Mouse (Mus musculus) left cerebral cortex, adult 2 months (tissue): ENCODE data around the gene Slfn14. TPM values are rescaled to one million over a fixed set of nuclear protein-coding genes. Genes with fewer than 3 reads are reported as not detected.
"Not testable (repeated sequence)": the region's sequence is repeated elsewhere in the genome, so short reads cannot be mapped to it uniquely, and the experiment has no call there.

Source experiments
- DNase-seq, 2 experiments: peaks; one replicate each; pipeline ENCODE4 v3.0.0; 2021 to 2022; ENCODE audit warnings: low spot score in 2 of 2, mixed read lengths in 1 of 2; ENCODE audit errors: extremely low spot score in 1 of 2
- H3K27ac ChIP-seq: fragments of 200-600 bp; 2 replicates; pipeline ENCODE4 v1.8.1; 2022
- H3K4me3 ChIP-seq: fragments of 200-600 bp; 2 replicates; pipeline ENCODE4 v1.8.1; 2022
- CTCF ChIP-seq: fragments of 200-600 bp; IDR thresholded peaks from 2 replicates; pipeline ENCODE4 v1.8.1; 2022; ENCODE audit warnings: antibody characterized with exemption, mild to moderate bottlenecking, moderate library complexity
- intact Hi-C: fragments of 180-260 bp; cut with DNase I; formaldehyde crosslinking; loops from one replicate; pipeline ENCODE4 v1.15.1; 2025
- total RNA-seq, 2 experiments: library from RNA; stranded (reverse); gene quantifications; 2 replicates each; pipeline ENCODE4 v1.2.3; 2021

Slfn14 gene
- total RNA-seq, 2 experiments from 2014 or later: not detected

DNA sequence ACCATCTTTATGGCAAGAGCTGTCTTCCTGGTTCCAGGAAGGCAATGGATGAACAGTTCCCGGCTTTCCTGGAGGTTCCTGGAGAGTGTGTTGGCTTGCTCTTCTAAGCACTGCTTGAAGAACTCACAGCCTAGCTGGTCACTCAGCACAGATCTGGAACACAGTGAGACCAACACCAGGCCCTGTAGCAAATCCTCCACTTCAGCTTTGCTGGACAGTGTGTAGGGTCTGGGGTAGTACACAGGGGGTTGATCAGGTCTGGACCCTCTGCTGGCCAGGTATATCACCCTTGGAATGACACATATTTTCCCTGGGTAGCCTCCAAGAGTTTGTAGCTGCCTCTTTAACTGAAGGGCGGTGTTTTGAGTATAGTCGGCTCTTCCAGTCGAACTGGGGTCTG, 7.5 kb downstream of the Slfn14 start:
- DNase-seq: no peak
- no peak for TF ChIP-seq CTCF
- intact Hi-C loops: no loop called here
- Histone ChIP-seq H3K27ac (no peak overlapping the region), H3K4me3 (no peak overlapping the region)

DNA sequence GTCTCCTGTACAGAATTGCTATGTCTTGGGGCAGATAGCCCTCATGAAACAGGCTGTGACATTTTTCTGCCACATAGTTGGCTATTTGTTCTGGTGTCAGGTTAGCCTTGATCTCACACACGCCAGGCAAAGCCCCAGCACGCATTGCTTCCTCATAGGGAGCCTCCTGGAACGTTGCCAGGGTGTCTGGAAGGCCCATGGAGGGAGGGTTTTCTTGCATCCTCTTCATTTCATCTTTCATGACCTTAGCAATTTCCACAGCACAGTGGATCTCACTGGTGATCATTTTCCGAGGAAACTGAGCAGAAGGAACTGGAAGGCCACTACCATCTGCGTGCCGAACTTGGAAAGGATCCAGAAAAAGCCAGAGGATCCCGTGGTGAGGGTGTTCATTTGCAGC, 10.3 kb downstream of the Slfn14 start:
- no peak for DNase-seq
- Histone ChIP-seq H3K27ac (no peak overlapping the region), H3K4me3 (no peak overlapping the region)
- no peak for TF ChIP-seq CTCF
- intact Hi-C loops: no loop called here

DNA sequence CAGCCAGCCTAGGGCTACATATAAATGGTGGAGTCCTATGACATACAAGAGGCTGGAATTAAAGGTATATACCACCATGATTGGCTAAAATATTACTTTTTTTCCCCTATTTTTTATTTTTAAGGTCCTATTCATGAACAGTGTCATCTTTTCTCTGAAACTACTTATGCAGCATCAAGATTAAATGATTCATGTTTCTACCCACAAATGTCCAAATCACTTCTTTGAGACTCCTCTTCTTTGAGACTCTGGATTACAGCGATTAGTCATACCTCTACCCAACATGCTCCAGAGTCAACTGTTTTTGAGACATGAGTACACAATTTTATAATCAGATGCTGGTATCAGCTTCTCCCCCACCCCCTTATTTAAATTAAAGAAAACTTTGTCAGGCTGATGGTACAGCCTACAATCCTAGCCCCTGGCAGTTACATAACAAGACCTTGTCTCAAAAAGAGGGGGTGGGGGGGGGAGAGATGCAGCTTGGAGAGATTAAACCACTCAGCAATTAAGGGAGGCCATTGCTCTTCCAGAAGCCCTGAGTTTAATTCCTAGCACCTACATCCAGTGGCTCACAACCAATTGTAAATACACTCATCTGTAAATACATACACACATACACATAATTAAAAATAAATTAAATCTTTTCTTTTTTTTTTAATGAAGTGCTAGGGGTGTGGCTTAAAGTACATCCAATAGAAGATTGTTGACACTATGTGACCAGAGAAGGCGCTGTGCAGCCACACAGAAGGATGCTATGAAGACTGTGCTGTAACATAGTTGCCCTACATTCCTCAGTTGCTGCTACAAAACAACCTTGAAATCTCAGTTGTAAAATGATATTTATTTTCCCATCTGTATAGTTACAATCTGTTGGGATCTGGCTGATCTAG, 14.3 kb downstream of the Slfn14 start:
- Histone ChIP-seq H3K4me3 (no peak overlapping the region; the same call in 1 of the 2 replicates), H3K27ac (peak overlapping the region; percentile 99; the same call in 1 of the 2 replicates)
- TF ChIP-seq CTCF: peak; percentile 45
- DNase-seq: no peak
- intact Hi-C loops: loop anchor here (1.0 to 2.0 kb wide), 2 partner anchors 19 to 30 kb away; partner anchors contain the start of gene Pex12

DNA sequence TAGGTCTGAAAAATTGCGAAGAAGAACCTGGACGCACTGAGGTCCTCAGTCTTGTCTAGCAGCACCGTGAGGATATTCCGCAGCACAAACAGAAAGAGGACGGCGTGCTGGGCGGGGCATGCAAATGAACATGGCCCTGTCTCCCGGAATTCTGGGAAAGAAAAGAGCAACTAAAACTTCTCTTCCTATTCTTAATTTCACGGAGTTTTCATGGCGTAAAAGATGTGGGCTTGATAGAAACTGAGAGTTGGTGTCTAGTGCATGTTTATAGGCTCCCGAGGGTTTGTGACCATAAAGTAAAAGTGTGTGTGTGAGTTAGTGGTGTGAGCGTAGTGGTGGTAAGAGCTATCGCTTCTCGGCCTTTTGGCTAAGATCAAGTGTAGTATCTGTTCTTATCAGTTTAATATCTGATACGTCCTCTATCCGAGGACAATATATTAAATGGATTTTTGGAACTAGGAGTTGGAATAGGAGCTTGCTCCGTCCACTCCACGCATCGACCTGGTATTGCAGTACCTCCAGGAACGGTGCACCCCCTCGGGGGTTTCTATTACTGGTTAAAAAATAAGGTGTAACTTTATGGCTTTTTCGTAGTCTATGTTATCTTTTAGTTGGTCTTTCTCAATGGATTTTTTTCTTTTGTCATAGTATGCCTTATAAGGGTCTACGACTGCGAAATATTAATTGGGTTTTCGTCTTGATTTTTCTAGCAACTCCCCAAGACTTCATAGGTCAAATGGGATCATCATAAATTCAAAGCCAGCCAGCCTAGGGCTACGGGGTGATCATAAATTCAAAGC, 15.2 kb downstream of the Slfn14 start:
- intact Hi-C loops: loop anchor here (1.0 to 2.0 kb wide), 2 partner anchors 19 to 31 kb away; partner anchors contain the start of gene Pex12

DNA sequence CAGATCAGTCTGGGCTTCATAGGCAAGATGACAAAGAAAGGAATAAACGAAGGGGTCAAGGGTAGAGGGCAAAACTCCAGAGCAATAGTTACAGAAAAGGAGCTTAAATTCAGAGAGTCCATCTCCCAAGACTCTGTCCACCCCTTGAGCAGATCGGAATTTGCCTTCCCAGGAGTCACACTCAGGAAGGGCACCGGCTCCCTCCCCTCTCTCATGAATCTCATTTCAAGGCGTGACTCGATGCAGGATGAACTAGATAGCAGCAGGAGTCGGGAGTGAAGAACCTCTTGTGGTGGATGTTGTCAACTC, 15.7 kb downstream of the Slfn14 start:
- H3K27ac ChIP-seq: peak overlapping the region; percentile 99
- intact Hi-C loops: loop anchor here (1.0 to 2.0 kb wide), 2 partner anchors 20 to 32 kb away; partner anchors contain the start of gene Pex12
- H3K4me3 ChIP-seq: peak overlapping the region; percentile 55
- TF ChIP-seq CTCF: no peak
- no peak for DNase-seq

More for the DNA sequence above, 15.2 kb downstream of the Slfn14 start:
- no peak; the same call in 1 of the 2 replicates for TF ChIP-seq CTCF
- Histone ChIP-seq H3K27ac (peak overlapping the region; percentile 99), H3K4me3 (peak overlapping the region; percentile 55)
- DNase-seq: peak; percentile 55 to 66

DNA sequence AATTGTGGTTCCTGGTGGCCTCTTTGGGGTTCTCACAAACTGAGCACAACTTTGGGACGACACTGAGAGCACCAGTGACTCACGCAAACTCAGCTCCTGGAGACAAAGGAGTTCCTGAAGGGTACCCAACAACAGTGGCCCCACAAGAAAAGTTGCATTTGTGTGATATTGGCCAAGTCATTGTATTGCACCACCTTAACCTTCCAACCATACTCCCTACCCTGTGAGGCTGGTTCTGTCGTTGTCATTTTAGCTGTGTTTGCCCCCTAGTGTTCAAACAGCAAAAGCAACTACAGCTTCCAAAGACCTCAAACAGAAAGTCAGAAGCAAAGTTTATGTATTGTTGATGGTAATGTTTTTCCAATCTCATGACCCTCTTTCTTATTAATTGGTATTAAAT, 23.4 kb downstream of the Slfn14 start:
- peak; percentile 60 for TF ChIP-seq CTCF

DNA sequence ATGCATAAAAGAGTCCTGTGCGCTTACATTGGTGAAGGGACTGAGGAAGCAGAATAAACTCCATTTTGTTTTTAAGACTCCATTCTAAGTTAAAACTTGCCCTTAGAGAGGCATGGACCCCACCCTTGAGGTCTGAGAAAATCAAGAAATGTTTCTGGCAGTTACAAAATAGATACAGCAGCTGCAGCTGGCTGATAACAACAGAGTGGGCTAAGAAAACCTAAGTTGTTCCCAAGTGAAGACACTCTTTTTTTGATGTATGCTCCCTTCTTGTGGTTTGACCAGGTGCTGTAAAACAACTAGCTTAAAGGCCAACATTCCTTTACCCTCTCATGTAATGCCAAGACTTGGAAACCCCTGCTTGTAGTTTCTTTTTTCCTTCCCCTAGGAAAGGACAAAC, 23.9 kb downstream of the Slfn14 start:
- no peak overlapping the region for H3K4me3 ChIP-seq
- intact Hi-C loops: loop anchor here (2.0 kb wide), 1 partner anchor 348 kb away; no protein-coding TSS in a partner anchor
- DNase-seq: no peak
- no peak for TF ChIP-seq CTCF
- no peak overlapping the region for H3K27ac ChIP-seq

More for the DNA sequence above, 23.4 kb downstream of the Slfn14 start:
- intact Hi-C loops: loop anchor here (2.0 kb wide), 1 partner anchor 348 kb away; no protein-coding TSS in a partner anchor
- Histone ChIP-seq H3K4me3 (no peak overlapping the region), H3K27ac (no peak overlapping the region)
- DNase-seq: no peak

DNA sequence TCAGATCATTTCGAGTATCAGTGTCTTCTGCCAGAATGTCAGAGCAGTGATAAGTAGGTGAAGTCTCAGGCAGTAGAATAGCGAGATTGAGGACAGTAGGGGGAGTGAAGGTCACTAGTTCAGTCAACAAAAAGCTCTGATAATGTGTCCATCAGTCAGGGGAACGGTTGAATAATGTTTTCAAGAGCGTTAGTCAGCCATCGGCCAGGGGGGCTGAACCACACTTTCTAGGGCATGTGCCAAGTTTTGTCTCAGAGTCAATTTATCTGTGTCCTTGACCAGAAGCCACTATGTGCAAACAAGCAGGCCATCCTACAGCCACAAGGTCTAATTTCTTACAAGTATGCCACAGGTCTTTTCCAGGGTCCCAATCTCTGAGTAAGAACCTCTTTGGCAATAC, 29.3 kb downstream of the Slfn14 start:
- DNase-seq, intact Hi-C loops, H3K4me3 ChIP-seq, H3K27ac ChIP-seq: not testable (repeated sequence)

DNA sequence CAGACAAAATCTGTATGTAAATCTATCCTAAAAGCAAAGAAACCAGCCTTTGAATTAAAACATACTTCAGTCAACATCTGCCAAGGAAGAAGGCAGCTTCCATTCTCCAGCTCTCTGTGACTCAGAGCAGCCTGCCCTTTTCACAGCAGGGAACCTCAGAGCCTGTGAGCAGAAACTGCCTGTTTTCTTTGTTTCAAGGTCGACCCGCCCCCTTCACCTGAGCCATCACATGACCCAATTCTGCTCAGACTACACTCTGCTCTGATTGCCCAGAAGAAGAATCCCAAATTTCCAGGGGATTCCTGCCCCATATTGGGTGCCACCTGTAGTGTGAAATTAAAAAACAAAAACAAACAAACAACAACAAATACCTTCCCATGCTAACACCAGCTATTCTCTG, 46.7 kb downstream of the Slfn14 start:
- intact Hi-C loops: no loop called here
- no peak for TF ChIP-seq CTCF
- Histone ChIP-seq H3K27ac (no peak overlapping the region), H3K4me3 (no peak overlapping the region)
- DNase-seq: no peak

DNA sequence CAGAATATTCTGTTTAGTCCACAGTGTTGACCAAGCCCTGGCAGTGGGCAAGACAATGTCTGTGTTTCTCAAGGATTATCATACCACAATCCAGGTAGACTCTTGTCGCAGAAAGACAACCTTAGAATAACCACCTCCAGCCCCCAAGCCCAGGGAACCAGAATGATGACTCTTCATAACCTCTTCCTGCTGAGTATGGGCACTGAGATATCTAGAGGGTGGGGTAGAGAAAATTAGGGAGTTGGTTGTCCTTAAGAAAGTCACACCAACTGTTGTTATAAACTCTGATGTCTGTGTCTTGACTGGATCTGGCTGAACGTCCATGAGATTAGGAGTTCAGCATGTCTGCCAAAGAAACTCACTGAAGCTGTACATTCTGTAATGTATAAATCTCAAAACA, 48.1 kb downstream of the Slfn14 start:
- no peak for TF ChIP-seq CTCF
- Histone ChIP-seq H3K4me3 (no peak overlapping the region), H3K27ac (no peak overlapping the region)
- DNase-seq: no peak
- intact Hi-C loops: no loop called here

DNA sequence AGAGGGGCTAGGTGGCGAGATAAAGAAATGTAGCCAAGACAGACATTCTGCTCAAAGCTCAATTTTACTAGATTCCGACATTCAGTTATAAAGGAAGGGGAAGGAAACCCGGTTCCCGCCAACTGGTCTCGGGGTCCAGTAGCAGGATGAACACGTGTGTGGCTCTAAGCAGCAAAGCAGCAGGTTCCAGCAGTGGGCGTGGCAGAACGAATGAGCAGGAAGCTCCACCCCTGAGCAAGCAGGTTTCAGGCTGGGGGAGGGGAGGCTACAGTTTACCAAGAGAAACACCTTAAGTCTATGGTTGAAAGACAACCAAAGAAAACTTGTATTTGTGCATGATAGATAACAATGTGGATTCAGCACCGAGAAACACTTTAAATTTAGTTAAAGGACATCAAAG, 49.1 kb downstream of the Slfn14 start:
- H3K4me3 ChIP-seq, DNase-seq, H3K27ac ChIP-seq, intact Hi-C loops: not testable (repeated sequence)

DNA sequence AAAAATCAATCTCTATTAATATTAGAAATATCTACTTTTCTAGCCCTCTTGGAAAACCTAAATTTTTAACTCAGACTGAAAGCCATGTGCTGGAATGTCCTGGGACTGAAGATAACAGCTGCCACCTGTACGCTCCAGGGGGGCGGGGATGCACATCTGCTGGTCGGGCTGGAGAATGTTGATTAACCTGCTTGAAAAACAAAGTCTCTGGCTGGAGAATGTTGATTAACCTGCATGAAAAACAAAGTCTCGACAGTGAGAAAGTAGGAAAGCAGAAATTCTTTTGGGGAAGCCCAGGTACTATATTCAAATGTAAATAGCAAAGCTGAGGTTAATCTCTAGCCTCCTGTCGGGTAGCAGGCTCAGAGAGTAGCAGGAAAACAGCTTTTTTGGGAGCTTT, 52.9 kb downstream of the Slfn14 start:
- intact Hi-C loops, H3K27ac ChIP-seq, DNase-seq, H3K4me3 ChIP-seq: not testable (repeated sequence)
